Mouse (Mus musculus): Measurements from ENCODE around the gene Abcc6. TPM values are rescaled to one million over a fixed set of nuclear protein-coding genes. Genes with fewer than 3 reads are reported as not detected.
"Not testable (repeated sequence)": the region's sequence is repeated elsewhere in the genome, so short reads cannot be mapped to it uniquely, and the experiment has no call there.

Abcc6 gene
- total RNA-seq, 2 experiments from 2014 or later = 0.07 to 0.21 TPM

DNA sequence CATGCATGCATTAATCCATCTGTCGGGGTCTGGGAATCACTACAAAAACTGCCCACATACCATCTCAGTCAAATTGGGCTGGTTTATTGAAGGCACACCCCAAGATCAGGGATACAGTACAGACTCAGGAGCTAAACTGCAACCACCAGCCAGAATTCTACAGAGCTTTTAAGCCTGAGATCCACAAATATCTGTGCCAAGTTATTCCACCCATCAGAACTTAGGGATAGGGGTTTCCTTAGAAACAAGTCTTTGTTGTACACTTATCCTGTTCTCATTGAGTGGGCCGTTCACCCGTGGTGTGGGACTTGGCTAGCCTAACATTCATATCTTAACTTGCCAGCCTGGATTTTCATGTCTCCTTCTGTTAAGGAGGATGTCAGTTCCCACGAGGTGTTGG is 81.0 kb downstream of the Abcc6 start:
- intact Hi-C loops (cut with DNase I; ENCODE audit: low total_unique reads) = loop anchor here (5.0 kb wide), 1 partner anchor 58 kb away; no protein-coding TSS in a partner anchor
- DNase-seq = no peak

DNA sequence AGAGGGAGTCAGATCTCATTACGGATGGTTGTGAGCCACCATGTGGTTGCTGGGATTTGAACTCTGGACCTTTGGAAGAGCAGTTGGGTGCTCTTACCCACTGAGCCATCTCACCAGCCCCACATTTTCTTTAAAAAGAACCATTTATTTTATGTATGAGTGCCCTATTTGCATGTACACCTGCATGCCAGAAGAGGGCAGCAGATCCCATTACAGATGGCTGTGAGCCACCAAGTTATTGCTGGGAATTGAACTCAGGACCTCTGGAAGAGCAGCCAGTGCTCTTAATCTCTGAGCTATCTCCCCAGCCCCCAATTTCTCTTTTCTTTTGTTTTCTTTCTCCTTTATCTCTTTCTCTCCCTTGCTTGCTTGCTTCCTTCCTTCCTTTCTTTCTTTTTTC is 86.8 kb downstream of the Abcc6 start:
- intact Hi-C loops (cut with DNase I; ENCODE audit: low total_unique reads); DNase-seq: not testable (repeated sequence)

DNA sequence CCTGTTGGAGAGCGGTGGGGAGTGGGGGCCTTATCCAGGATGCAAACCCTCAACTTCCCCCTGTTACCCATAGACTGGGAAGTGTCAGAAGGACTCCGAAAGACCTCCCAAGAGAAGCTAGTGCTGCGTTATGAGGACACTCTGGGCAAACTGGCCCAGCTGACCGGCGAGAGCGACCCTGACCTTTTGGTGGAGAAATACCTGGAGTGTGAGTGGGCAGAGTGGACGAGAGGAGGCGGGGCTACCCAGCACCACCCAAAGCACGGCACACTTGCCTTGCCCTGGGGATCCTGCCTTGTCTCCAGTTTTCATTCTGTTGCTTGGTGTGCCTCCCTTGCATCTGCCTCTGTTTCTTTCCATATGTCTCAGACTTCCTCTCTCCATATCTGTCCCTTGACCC is 88.1 kb downstream of the Abcc6 start:
- no peak for DNase-seq
- intact Hi-C loops (cut with DNase I; ENCODE audit: low total_unique reads) = no loop called here

DNA sequence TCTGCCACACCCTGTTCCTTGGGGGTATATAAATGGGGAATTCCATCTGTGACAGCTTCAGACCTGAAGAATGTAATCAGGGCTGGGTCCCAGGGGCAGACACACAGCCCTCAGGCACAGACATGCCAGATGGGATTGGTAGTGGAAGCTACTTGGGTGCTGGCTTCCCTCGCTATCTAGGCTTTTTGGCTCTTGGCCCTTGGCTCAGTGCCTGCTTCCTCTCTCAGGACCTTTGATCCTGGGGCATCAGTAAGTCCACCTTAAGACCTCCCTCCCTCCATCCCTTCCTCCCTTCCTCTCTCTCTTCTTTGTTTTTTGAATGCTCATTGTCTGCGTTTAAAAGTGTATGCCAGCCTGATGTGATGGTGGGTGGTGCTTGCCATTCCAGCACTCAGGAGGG is 90.3 kb downstream of the Abcc6 start:
- no peak for DNase-seq
- intact Hi-C loops (cut with DNase I; ENCODE audit: low total_unique reads) = no loop called here

DNA sequence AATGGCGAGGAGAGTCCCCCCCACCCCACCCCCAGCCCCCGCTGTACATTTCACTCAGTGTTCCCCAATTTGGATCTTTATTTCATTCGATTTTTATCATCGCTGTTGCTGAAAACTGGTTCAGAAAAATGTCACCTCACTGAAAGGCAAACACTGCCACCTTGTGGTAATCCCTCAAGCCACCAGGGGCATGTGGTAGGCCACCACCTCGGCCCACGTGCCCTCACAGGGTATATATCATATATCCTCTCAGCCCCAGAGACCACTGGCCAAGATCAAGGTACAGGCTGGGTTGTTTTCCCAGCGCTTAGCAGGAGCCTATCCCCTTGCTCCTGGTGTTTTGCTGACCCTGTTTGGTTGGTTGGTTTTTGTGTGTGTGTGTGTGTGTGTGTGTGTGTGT is 95.0 kb downstream of the Abcc6 start:
- intact Hi-C loops (cut with DNase I; ENCODE audit: low total_unique reads) = no loop called here
- DNase-seq = peak; percentile 58

DNA sequence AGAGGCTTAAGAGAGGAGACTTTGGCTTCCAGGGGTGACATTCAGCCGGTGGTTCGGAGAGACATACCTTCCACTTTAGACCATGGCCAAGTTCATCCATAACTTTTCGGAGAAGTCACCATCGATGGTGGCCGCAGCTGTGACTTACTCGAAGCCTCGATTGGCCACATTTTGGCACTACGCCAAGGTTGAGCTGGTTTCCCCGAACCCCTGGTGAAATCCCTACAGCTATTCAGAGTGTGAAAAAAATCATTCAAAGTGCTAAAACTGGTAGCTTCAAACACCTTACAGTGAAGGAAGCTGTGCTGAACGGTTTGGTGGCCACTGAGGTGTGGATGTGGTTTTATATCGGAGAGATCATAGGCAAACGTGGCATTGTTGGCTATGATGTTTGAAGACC is 96.3 kb downstream of the Abcc6 start:
- intact Hi-C loops (cut with DNase I; ENCODE audit: low total_unique reads) = loop anchor here (5.0 kb wide), 1 partner anchor 61 kb away; the partner anchor contains the start of gene Kdelr1

DNA sequence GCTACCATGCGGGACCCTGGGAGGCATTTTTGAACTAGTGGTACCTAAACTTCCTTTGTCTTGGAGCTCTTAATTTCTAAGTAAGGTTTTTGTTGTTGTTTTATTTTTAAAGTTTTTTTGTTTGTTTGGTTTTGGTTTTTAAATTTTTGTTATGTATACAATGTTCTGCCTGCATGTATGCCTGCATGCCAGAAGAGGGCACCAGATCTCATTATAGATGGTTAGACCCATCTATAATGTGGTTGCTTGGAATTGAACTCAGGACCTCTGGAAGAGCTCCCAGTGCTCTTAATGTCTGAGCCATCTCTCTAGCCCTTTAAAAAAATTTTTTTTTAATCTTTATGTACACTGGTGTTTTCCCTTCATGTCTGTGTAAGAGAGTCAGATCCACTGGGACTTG is 100.4 kb downstream of the Abcc6 start:
- intact Hi-C loops (cut with DNase I; ENCODE audit: low total_unique reads) = loop anchor here (5.0 kb wide), 1 partner anchor 57 kb away; the partner anchor contains the start of gene Kdelr1

More for the DNA sequence above, 96.3 kb downstream of the Abcc6 start:
- not testable (repeated sequence) for DNase-seq

DNA sequence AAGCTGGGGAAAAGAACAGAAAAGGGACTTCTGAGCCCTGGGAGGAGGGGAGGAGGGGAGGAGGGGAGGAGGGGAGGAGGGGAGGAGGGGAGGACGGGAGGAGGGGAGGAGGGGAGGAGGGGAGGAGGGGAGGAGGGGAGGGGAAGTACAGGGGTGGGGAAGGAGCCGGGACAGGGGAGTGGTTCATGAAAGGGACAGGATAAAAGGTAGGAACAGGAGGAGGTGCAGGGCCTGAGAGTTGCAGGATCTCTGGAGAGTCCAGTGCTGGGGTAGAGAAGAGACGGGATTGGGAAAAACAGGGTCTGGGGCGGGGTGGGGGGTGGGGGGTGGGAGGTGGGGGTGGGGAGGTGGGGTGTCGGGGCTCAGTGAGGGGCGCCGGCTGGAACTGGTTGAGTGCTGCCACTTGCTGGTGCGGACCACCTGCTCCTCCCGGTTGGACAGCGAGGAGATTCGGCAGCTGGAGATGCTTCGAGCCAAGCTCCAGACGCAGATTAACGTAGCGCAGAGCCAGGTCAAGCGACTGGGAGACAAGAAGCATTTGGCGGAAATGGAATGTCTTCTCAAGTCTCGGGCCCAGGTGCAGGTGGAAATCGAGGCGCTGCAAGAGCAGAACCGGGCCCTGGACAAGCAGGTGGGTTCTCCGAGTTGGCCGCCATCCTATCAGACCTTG is 101.3 kb downstream of the Abcc6 start:
- no peak for DNase-seq
- intact Hi-C loops (cut with DNase I; ENCODE audit: low total_unique reads) = no loop called here

More for the DNA sequence above, 100.4 kb downstream of the Abcc6 start:
- DNase-seq = no peak

DNA sequence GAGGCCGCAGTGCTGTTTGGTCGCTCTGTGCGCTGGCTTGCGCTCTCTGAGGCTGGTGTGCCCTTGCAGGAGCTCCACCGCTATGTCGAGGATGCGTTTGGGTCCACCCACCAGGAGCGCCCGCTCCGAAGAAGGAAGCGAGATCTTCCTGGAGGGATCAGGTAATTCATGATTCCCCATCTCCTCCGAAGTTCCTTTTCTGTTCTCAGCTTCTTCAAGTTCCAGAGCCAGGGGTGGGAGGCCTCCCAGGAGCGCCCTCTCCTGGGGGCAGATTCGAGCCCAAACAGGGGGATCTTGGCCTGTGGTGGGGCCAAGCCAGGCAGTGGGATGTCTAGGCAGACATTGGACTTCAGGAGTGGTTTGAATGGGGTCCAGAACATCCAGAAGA is 105.7 kb downstream of the Abcc6 start:
- DNase-seq = no peak
- intact Hi-C loops (cut with DNase I; ENCODE audit: low total_unique reads) = no loop called here

DNA sequence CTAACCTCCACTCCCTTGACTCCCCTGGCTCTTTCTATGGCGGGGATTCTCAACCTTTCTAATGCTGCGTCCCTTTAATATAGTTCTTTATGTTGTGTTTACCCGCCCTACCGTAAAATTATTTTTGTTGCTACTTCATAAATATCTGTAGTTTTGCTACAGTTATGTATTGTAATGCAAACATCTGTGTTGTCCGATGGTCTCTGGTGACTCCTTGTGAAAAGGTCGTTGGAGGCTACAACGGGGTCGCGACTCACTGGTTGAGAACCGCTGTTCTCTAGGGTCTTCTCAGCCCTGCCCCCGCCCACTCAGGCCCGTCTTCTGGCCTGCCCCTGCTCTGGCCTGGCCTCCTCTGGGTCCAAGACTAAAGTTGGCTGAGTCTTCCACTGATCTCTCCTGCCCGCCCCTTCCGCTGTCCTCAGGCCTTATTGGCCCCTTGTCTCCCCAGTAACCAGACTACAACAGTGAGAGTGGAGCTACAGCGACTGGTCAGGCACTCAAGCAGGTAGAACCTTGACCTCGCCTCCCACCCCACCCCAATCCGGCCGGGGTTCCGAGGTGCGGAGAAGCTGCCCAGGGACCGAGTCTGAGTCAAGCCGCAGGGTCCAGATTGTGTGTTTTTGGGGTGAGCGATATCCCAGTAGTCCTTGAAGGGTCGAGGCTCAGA is 106.2 kb downstream of the Abcc6 start, which contains the start of gene Ccdc114:
TSS of gene Ccdc114 (plus strand) at position 311 of the 667 bp plus-strand sequence.
- intact Hi-C loops (cut with DNase I; ENCODE audit: low total_unique reads) = no loop called here
- DNase-seq = peak; percentile 85

DNA sequence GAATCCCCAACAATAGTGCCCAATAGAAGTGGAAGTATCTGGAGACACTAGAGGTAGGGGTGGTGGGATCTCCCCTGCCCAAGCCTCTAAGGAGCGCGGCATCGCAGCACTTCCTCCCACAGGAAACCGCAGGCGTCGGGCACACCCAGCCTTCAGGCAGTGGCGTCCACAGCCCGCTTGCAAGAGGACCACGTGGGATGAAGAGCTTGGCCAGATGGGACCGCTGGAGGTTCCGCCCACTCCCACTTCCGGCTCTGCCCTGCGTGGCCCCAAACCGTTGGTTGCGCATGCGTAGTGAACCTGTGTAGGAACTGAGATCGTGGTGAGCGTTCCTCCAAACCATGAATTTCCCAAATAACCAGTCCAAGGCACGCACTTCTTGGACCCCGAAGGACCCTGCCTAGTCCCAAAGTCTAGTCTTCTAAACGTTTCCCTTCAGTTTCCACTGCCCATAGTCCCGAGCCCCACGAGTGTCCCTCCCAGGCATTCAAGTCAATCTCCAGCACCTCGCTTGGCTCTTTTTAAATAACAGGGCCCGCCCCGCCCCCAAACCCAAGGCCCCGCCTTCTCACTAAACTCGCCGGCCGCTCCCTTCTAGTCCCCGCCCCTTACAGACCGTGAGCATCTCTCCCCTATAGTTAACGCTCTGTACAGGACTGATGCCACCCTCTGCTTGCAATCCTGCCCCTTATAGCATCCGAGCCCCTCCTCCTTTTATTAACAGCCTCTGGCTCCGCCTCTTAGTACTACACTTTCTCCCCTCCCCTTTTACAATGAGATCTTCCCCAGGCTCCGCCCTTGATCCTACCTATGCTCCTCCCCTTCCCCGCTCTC is 107.0 kb downstream of the Abcc6 start:
- peak; percentile 96 for DNase-seq
- intact Hi-C loops (cut with DNase I; ENCODE audit: low total_unique reads) = no loop called here

DNA sequence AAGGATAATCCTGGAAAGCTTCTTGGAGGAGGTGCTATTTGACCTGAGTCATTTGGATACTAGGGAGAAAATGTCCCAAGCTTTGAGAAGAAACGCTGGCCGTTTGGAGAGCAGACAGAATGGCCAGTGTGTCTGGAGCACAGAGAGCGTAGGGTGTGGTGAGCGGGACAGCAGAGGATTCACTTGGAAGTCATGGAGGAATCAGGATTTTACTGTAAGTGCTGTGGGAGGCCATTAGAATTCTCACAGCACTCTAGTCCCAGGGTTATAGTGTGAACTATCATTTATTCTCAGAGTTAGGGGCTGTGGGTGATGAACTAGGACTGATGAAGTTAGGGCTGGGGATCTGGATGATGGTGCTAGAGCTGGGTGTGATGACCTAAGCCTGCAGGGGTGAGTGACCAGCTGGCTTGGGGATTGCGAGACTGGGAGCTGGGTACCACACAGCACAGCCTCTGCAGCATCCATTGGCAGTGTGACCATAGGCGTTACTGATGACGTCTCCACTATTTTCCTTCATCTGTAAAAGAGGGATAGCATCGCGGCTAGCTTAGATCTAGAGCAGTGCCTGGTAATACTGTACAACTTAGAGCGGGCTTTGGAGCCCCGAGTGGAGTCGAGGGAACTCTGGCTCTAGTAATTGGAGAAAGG is 108.0 kb downstream of the Abcc6 start:
- no peak for DNase-seq
- intact Hi-C loops (cut with DNase I; ENCODE audit: low total_unique reads) = no loop called here

DNA sequence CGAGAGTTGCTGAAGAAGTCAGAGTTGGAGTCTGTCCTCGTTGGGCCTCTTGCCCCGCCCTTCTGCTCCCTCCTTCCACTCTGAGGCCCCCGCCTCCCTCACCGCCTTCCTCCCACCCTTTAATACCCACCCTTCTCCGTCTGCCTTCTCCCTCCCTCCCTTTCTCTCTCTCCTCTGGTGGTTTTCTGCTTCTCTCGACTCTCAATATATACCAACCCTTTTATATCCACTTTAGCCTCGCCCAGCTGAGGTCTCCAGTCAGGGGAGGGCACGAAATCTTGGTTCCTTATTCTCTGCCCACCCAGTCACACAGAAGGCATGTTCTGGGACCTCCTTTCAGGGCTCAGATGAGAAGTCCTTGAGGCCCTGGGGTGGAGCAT is 108.9 kb downstream of the Abcc6 start, which contains the start of gene Emp3:
TSS of gene Emp3 (minus strand) at position 163 of the 380 bp plus-strand sequence.
- peak; percentile 75 for DNase-seq
- intact Hi-C loops (cut with DNase I; ENCODE audit: low total_unique reads) = no loop called here

DNA sequence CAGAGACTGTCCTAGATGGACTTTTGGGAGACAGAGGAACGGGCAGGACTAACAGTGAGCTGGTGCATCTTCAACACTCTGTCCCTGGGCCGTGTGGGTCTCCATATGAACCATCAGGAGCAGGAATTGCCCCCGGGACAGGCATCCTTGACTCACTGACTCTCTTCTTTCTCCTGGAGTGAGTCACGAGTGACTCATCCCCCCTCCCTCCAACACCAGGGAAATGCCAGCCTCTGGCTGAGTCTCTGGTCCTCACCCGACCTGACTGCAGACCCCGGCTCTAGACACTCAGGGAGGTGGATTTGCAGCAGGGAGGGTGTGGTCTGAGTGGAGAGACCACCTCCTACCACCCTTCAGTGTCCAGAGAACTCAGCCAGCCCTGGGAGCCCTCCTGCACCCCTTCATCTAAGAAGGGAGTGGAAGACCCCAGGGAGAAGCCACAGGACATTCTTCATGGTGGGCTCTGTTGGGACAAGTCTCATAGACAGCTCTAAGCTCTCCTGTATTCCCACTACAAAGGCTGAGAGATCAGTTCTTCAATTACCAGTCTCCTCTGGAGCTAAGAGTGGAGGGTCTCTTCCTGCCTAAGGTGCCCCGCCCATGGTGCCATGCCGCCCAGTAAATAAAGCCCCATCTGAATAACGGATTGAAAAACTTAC is 109.4 kb downstream of the Abcc6 start:
- intact Hi-C loops (cut with DNase I; ENCODE audit: low total_unique reads) = no loop called here
- DNase-seq = peak; percentile 36

DNA sequence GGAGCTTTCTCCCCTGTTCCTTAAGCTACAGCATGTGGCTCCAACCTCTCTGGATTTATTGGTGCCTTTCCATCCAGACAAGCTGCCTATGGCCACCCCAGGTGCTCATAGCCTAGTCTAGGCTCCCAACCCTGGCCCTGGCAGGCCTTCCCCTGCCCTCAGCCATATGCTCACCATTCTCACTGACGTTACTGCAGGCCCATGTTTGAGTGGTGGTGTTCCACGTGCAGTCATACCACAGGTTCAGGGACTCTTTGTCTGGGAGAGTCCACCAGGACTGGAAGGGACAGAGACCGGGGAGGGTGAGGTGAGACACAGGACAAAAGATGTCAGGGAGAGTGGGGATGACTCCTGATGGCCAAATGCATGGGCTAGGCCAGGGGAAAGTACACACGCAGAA is 110.3 kb downstream of the Abcc6 start:
- no peak for DNase-seq
- intact Hi-C loops (cut with DNase I; ENCODE audit: low total_unique reads) = no loop called here

DNA sequence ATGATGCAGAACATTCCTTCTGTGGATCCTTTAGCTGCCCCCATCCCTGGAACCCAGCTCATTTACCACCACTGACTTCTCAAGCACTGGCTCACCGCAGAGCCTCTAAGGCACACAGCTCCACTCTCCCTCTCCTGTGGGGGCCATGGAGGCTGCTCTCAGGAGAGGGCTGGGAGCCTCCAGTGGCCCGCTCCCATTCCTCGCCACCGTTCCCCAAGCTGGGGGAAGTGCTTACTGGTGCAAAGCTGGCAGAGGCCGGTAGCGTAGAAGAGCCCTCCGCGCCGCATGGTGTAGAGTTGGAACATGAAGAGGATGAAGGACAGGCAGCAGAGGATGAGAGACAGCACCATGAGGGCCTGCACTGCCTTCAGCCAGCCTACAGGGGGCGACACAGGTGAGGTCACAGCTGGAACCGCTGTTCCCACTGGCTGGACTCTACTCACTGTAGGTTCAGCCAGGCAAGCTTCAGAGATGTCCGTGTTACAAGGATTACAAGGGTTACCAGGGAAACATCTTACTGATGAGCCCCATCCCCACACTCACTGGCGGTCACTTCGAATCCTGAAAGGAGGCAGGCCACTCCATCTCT is 110.9 kb downstream of the Abcc6 start:
- DNase-seq = peak; percentile 25
- intact Hi-C loops (cut with DNase I; ENCODE audit: low total_unique reads) = no loop called here

DNA sequence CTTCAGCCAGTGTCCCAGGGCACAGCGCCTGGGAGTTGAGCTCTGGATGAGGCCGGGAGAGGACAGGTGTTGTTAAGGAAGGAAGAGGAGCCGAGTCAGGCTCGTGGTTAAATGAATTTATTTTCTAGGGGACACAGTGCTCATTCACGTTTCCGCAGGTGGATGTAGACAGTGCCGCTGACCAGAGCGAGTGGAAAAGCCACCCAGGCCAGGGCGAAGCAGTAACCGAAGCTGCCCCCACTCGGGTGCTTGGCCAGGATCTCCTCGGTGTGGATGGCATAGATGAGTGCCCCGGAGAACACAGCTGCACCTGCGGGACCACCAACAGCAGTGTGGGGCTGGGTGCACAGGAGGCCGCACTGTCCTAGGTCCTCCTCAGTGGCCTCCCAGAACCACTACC is 112.2 kb downstream of the Abcc6 start:
- intact Hi-C loops (cut with DNase I; ENCODE audit: low total_unique reads) = no loop called here
- DNase-seq = no peak
